Mouse (Mus musculus) limb, embryonic 13.5 days (tissue): ENCODE measurements at regions not wholly inside any gene's neighbourhood (a gene's known extent, or its start where the extent isn't known, plus 50 kb on each side); places are given as distances from the start of the nearest gene placed in this dataset.

Experiments
- ATAC-seq: fragments of 200-750 bp; cut with Nextera tagmentation; 2 replicates; pipeline ENCODE4 v1.8.0; 2017; ENCODE audit warnings: low read depth, moderate number of reproducible peaks, moderate TSS enrichment; ENCODE audit not compliant: low FRiP score
- H3K27ac ChIP-seq: fragments of 300-500 bp; sonication (generic); 2 replicates; pipeline ENCODE4 v1.5.1; 2015; ENCODE audit warnings: inconsistent platforms, mild to moderate bottlenecking, moderate library complexity
- H3K27me3 ChIP-seq: fragments of 300-500 bp; sonication (generic); 2 replicates; pipeline ENCODE4 v1.6.1; 2015; ENCODE audit warnings: mild to moderate bottlenecking, inconsistent platforms
- H3K36me3 ChIP-seq: fragments of 300-500 bp; sonication (generic); 2 replicates; pipeline ENCODE4 v1.6.1; 2015; ENCODE audit warnings: inconsistent platforms, mild to moderate bottlenecking, moderate library complexity
- H3K4me1 ChIP-seq: fragments of 300-500 bp; sonication (generic); 2 replicates; pipeline ENCODE4 v1.6.1; 2015; ENCODE audit warnings: inconsistent platforms
- H3K4me2 ChIP-seq: fragments of 300-500 bp; sonication (generic); replicated peaks from 2 replicates; pipeline ENCODE4 v1.6.1; 2015; ENCODE audit warnings: inconsistent platforms, mild to moderate bottlenecking, moderate library complexity
- H3K4me3 ChIP-seq: fragments of 300-500 bp; sonication (generic); 2 replicates; pipeline ENCODE4 v1.5.1; 2015; ENCODE audit warnings: moderate library complexity, mild to moderate bottlenecking, inconsistent platforms
- H3K9ac ChIP-seq: fragments of 300-500 bp; sonication (generic); 2 replicates; pipeline ENCODE4 v1.6.1; 2015; ENCODE audit warnings: mild to moderate bottlenecking, inconsistent platforms
- H3K9me3 ChIP-seq: fragments of 300-500 bp; sonication (generic); 2 replicates; pipeline ENCODE4 v1.6.1; 2016; ENCODE audit warnings: inconsistent platforms
- WGBS: fragments of 180-500 bp; shearing (Covaris S2); methylation state at CpG from one replicate; pipeline ENCODE4 v1.1.7; 2015; 5-methylcytosine and 5-hydroxymethylcytosine counted together

DNA sequence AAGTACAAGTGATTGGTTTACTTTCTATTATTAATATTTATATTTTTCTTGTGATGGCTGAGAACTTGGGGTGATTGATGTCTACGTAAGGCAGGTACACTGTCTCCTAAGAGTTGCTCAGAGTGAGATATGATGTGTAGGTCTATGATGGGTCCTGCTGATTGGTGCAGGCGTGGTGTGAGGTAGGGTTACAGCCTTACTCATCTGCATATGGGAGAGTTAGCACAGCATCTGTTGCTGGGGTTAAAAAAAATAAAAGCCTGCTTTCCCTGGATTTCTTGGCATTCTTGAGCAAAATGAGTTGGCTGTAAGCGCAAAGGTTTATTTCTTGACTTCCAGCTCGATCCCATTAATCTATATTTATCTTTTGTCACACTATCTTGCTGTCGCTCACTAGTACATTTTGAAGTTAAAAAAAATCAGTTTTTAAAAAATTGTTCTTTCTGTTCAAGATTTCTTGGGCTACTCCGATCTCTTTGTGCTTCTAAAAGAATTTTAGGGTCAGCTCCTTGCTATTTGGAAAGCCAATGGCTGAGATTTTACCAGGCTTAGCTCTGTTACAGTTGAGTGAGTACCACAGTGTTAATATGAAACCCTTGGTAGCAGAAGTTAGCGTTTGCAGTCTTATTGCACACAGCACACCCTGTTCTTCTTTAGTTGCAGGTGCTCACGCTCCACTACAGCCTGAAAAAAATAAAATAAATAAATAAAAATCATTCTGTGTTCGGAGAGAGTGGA, 482.0 kb downstream of the Plekhb2 start:
- H3K9me3 ChIP-seq: no peaks in the 10 kb centered on the region
- H3K27ac ChIP-seq: no peak overlapping the region
- ATAC-seq: no peak
- H3K27me3 ChIP-seq: no peaks in the 10 kb centered on the region
- no peak overlapping the region for H3K9ac ChIP-seq
- H3K4me2 ChIP-seq: no peak overlapping the region
- H3K4me1 ChIP-seq: peaks cover 4% of the 10 kb centered on the region
- H3K4me3 ChIP-seq: no peak overlapping the region
- WGBS: 78% methylated on average over 9 of the region's 9 CpGs
- no peaks in the 10 kb centered on the region for H3K36me3 ChIP-seq

DNA sequence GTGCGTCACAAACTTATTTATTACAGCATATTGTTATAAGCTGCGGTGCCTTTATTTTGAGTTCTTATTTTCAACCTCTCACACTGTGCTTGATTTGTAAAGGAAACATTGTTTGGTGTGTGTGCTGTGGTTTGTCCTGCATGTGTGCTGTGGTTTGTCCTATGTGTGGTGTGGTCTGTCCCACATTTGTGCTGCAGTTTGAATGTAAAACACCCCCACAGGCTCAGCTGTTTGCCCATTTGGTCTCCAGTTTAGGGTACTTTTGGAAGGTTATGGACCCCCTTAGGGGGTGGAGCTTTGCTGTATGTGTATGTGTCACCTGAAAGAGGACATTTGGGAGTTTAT, 482.5 kb downstream of the Plekhb2 start:
- no peak overlapping the region for H3K9ac ChIP-seq
- H3K27me3 ChIP-seq: no peaks in the 10 kb centered on the region
- no peak overlapping the region for H3K4me2 ChIP-seq
- ATAC-seq: no peak
- H3K27ac ChIP-seq: no peak overlapping the region
- H3K36me3 ChIP-seq: no peaks in the 10 kb centered on the region
- no peak overlapping the region for H3K4me3 ChIP-seq
- 74% methylated on average over 2 of the region's 2 CpGs for WGBS
- no peaks in the 10 kb centered on the region for H3K9me3 ChIP-seq
- H3K4me1 ChIP-seq: peaks cover 4% of the 10 kb centered on the region

DNA sequence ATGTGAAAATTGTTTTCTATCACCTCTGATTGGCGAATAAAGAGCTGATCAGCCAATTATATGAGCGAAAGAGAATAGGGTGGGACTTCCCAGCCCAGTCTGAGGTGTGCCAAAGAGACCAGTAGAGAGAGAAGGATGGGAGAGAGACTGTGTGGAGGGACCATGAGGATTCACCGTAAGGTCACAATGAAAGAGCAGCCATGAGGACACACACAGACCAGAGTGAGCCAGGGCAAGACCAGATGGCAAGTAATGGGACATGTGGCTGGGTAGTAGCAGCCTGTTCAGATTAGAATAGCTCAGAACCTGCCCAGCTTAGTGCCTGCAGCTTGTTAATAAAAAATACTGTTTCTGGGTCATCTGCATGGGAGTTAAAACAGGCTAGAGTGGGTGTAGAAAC, 487.9 kb downstream of the Plekhb2 start:
- H3K36me3 ChIP-seq: no peaks in the 10 kb centered on the region
- ATAC-seq: no peak
- H3K4me1 ChIP-seq: peaks cover 4% of the 10 kb centered on the region
- H3K4me2 ChIP-seq: no peak overlapping the region
- no peaks in the 10 kb centered on the region for H3K9me3 ChIP-seq
- no peak overlapping the region for H3K9ac ChIP-seq
- 88% methylated on average over 3 of the region's 3 CpGs for WGBS
- H3K27me3 ChIP-seq: no peaks in the 10 kb centered on the region
- H3K4me3 ChIP-seq: no peak overlapping the region
- no peak overlapping the region for H3K27ac ChIP-seq

DNA sequence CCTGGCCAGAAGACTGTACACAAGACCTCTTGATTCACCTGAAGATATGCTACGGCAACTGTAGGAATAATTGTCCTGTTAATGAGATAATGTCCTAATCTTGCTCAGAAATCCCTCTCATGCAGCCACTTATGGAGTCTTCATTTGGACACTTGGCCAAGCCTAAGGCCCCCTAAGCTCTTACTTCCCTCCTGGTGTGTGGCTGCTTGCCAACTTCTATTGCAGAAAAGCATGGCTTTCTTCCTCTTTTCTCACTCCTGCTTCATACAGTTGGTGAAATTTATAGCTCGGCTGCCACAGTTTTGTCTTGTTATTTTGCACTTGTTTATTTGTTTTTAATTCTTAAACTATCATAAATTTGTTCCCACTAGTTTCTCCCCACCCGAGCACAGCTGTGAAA, 488.4 kb downstream of the Plekhb2 start:
- 74% methylated on average over 3 of the region's 3 CpGs for WGBS
- Histone ChIP-seq H3K4me1 (peaks cover 4% of the 10 kb centered on the region), H3K9me3 (no peaks in the 10 kb centered on the region), H3K27me3 (no peaks in the 10 kb centered on the region), H3K4me2 (no peak overlapping the region), H3K9ac (no peak overlapping the region), H3K27ac (no peak overlapping the region), H3K36me3 (no peaks in the 10 kb centered on the region), H3K4me3 (no peak overlapping the region)
- ATAC-seq: no peak

DNA sequence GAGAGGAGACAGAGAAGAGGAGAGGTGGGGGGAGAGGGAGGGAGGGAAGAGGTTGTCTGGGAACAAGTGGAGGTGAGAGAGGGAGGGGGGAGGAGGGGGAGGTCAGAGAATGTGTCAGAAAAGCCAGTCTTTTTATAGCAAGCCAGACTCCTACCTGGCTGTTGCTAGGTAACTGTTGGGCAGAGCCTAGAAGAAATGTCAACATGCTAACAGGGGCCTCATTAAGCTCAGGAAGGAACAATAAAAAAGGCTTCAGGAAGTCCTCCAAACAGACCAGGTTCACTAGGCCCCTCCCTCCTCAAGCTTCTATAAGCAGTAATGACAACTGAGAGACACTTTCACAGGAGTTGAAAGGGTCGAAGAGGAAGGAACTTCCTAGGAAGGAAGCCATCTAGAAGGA, 494.8 kb downstream of the Plekhb2 start:
- Histone ChIP-seq H3K4me3 (no peak overlapping the region), H3K9me3 (no peaks in the 10 kb centered on the region), H3K36me3 (no peaks in the 10 kb centered on the region), H3K9ac (no peak overlapping the region), H3K27me3 (no peaks in the 10 kb centered on the region), H3K4me2 (no peak overlapping the region), H3K4me1 (no peaks in the 10 kb centered on the region; the same call in 1 of the 2 replicates), H3K27ac (no peak overlapping the region)
- WGBS: 50% methylated on average over 1 of the region's 1 CpGs
- no peak for ATAC-seq

DNA sequence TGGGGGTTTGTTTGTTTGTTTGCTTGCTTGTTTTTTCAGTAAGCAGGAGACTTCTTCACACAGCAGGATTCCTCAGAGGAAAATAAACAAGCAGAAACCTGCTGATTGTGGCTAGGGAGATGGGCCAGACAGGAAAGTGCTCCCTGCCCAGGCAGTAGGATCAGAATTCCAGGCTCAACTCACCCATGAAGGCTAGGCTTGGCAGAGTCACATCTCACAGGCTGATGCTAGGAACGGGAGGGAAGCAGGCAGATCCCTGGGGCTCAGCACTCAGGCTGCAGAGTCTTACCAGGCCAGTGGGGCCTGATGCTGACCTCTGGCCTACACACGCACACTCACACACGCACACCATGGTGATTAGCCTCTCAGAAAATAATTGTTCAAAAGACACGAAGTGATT, 498.5 kb downstream of the Plekhb2 start:
- H3K9ac ChIP-seq: no peak overlapping the region
- H3K27me3 ChIP-seq: no peaks in the 10 kb centered on the region
- ATAC-seq: no peak

DNA sequence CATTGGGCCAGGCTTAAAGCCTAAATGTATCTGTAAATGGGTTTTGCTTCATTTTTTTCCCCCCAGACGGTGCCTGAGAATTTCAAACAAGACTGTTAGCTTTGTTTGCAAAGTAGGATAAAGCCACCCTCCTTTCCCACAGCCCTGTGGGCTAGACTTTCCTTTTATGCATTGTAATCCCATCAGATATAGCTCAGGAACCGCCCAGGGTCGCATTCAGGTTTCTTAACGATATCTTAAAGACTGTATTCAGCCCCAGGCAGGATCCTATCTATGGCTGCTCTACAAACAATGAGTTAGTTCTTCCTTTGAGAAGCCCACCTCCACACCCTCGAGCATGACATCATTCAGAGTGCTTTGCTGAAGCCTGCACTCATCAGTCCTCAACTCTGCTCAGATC, 509.2 kb downstream of the Plekhb2 start:
- H3K9me3 ChIP-seq: no peaks in the 10 kb centered on the region

More for the DNA sequence above, 498.5 kb downstream of the Plekhb2 start:
- Histone ChIP-seq H3K4me2 (no peak overlapping the region), H3K36me3 (no peaks in the 10 kb centered on the region), H3K9me3 (no peaks in the 10 kb centered on the region), H3K27ac (no peak overlapping the region), H3K4me3 (no peak overlapping the region), H3K4me1 (no peaks in the 10 kb centered on the region; the same call in 1 of the 2 replicates)
- WGBS: 59% methylated on average over 4 of the region's 4 CpGs

DNA sequence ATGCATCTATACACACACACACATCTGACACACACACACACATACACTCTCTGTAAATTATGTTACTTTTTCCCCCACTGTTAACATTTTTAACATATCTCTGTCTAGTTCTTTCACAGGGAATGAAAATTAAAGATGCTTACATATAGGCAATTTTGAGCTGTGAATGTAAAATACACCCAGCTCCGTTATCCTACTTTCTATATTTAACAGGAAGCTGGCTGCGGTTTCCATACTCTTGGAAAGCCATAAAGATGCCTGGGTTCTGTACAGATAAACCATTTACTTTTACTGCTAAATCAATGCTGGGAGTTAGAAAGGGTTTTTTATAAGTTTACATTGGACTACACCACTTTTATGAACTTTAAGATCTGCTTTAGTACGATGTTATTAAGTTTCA, 511.7 kb downstream of the Plekhb2 start:
- Histone ChIP-seq H3K9me3 (no peaks in the 10 kb centered on the region), H3K4me1 (no peaks in the 10 kb centered on the region), H3K4me3 (no peak overlapping the region), H3K4me2 (no peak overlapping the region), H3K9ac (no peak overlapping the region), H3K36me3 (no peaks in the 10 kb centered on the region), H3K27ac (no peak overlapping the region), H3K27me3 (no peaks in the 10 kb centered on the region)
- ATAC-seq: no peak
- WGBS: 48% methylated on average over 3 of the region's 3 CpGs

More for the DNA sequence above, 509.2 kb downstream of the Plekhb2 start:
- H3K4me1 ChIP-seq: no peaks in the 10 kb centered on the region
- no peaks in the 10 kb centered on the region for H3K36me3 ChIP-seq
- ATAC-seq: no peak
- 69% methylated on average over 5 of the region's 5 CpGs for WGBS
- no peak overlapping the region for H3K27ac ChIP-seq
- H3K4me2 ChIP-seq: no peak overlapping the region
- no peaks in the 10 kb centered on the region for H3K27me3 ChIP-seq
- no peak overlapping the region for H3K4me3 ChIP-seq
- no peak overlapping the region for H3K9ac ChIP-seq

DNA sequence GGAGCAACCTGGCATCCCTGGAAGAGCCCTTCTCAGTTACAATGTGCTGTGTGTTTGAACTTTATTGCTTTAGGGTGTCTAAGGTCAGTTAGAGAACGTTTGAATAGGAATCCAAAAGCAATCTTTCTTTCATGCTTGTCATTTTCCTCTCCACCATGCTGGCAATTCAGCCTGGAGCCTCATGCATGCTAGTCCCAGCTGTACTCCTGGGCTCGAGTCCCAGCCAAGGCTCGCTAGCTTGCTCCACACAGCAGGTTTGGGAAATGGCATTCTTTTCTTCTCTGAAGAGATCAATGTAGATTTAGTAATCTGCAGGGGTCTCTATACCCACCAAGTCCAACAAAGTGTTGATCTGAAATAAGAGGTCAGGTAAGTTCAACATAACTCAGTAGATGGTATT, 513.1 kb downstream of the Plekhb2 start:
- ATAC-seq: no peak
- H3K27me3 ChIP-seq: no peaks in the 10 kb centered on the region
- WGBS: 58% methylated on average over 3 of the region's 3 CpGs
- H3K9me3 ChIP-seq: no peaks in the 10 kb centered on the region
- no peaks in the 10 kb centered on the region for H3K4me1 ChIP-seq
- H3K27ac ChIP-seq: no peak overlapping the region
- no peak overlapping the region for H3K9ac ChIP-seq
- no peak overlapping the region for H3K4me2 ChIP-seq
- no peak overlapping the region for H3K4me3 ChIP-seq
- no peaks in the 10 kb centered on the region for H3K36me3 ChIP-seq

DNA sequence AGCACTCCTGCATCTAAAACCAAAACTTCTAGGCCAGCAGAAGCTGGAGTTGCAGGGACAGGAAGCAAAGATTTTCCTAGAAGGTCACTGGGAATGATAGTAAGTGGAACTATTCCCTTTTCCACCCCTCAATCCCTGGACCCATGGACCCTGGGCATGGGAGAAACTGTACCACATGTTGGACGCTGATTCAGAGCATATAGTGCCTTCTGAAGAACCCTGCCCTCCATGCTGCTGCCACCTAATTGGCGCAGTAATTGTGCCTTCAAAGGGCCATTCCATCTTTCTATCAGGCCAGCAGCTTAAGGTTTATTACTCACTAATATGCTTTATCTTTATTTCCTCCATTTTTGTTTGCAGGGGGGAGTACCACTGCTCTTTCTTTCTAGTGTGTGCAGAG, 516.8 kb downstream of the Plekhb2 start:
- no peaks in the 10 kb centered on the region for H3K4me1 ChIP-seq
- H3K9me3 ChIP-seq: no peaks in the 10 kb centered on the region
- H3K27ac ChIP-seq: no peak overlapping the region
- no peaks in the 10 kb centered on the region for H3K36me3 ChIP-seq
- WGBS: 63% methylated on average over 2 of the region's 2 CpGs
- no peak for ATAC-seq
- no peaks in the 10 kb centered on the region for H3K27me3 ChIP-seq
- no peak overlapping the region for H3K4me3 ChIP-seq
- H3K9ac ChIP-seq: no peak overlapping the region
- no peak overlapping the region for H3K4me2 ChIP-seq

DNA sequence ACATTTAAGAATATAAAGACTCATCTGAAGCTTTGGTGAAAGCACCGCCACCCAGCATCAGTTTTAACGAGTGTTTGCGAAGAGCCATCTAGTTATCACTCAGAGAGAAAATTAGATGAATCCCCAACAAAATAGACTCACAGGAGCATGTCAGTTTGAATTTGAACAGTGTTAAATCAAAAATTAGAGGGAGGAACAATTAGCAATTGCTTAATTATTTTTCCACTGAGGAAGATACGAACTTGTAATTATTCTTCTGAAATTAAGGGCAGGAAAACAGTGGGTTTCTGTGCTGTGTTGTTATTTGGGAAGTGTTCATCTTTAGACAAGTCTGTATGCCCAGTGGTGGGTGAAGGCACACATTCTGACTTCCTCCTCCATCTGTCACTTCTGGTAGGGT, 523.0 kb downstream of the Plekhb2 start:
- 87% methylated on average over 4 of the region's 4 CpGs for WGBS

DNA sequence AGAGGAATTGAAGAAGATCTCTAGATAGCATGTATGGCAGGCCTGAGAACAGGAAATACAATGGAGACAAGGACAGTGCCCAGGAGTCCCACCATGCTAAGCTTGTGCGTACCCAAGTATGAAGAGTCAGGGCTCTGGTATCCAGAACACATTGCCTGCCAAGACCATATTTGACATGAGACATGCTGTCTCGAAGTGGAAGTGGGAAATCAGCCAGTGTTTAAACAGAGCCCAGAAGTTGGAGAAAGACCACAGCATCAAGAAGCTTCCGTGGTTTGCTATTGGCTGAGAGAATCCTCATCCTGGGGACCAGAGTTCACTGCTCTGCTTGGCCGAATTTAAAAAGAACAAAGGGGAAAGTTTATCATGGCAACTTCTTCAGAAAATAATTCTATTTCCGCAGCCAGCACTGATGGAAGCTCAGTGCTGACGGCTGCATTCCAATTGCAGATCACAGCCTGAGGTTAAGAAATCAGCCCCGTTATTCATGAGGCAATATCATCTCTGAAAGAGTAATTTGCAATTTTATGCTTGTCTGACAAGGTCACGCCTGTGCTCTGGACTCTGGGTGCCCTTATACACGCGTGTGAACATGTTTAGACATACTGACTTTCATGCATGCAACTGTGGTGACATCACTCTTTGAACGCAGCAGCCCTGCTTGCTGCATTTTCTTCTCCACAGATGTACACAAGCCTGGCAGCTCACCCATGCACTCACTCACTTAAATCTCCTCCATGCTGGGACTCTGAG, 531.0 kb downstream of the Plekhb2 start:
- H3K4me1 ChIP-seq: no peaks in the 10 kb centered on the region
- H3K9me3 ChIP-seq: no peaks in the 10 kb centered on the region; the same call in 1 of the 2 replicates
- no peak overlapping the region for H3K9ac ChIP-seq
- no peaks in the 10 kb centered on the region for H3K36me3 ChIP-seq
- no peak for ATAC-seq
- no peak overlapping the region for H3K4me2 ChIP-seq
- WGBS: 80% methylated on average over 11 of the region's 11 CpGs
- H3K27ac ChIP-seq: no peak overlapping the region
- no peaks in the 10 kb centered on the region for H3K27me3 ChIP-seq
- no peak overlapping the region for H3K4me3 ChIP-seq

More for the DNA sequence above, 523.0 kb downstream of the Plekhb2 start:
- Histone ChIP-seq H3K4me3 (no peak overlapping the region), H3K27me3 (no peaks in the 10 kb centered on the region), H3K27ac (no peak overlapping the region), H3K36me3 (no peaks in the 10 kb centered on the region), H3K9me3 (no peaks in the 10 kb centered on the region), H3K4me1 (no peaks in the 10 kb centered on the region), H3K9ac (no peak overlapping the region), H3K4me2 (no peak overlapping the region)
- ATAC-seq: no peak

DNA sequence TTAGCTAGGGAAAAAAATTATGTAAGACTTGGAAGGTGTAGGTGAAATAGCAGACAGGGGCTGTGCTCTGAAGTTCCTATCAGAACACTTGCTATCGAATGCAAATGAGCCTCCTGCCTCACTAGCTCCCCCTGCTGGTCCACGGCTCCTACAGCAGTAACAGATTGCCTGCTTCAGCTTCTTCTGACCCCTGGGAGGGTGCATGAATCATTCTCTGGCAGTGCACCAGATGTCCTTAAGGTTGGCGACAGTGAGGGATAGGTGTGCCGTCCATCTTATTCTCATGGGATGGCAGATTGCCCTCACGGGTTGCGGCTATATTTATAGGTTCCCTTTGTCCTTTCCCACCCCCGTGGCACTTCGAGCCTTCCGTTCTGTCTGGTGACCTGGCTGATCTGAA, 535.7 kb downstream of the Plekhb2 start:
- Histone ChIP-seq H3K4me3 (no peak overlapping the region), H3K36me3 (no peaks in the 10 kb centered on the region), H3K27me3 (no peaks in the 10 kb centered on the region), H3K27ac (no peak overlapping the region), H3K4me1 (no peaks in the 10 kb centered on the region), H3K9ac (no peak overlapping the region), H3K4me2 (peak overlapping the region; percentile 2; the same call in 1 of the 2 replicates), H3K9me3 (no peaks in the 10 kb centered on the region)
- WGBS: 35% methylated on average over 9 of the region's 9 CpGs
- no peak for ATAC-seq
